Mouse (Mus musculus): ENCODE measurements around the gene Heatr5b. TPM values are rescaled to one million over a fixed set of nuclear protein-coding genes. Genes with fewer than 3 reads are reported as not detected.
A peak's percentile ranks its signal among the peaks of the same experiment; 100 is the strongest.

The Heatr5b gene
- polyA plus RNA-seq, 1 experiment from 2014 or later = 9.6 TPM

- peak overlapping the region; percentile 63 for H3K27ac ChIP-seq (ENCODE audit: low read length)
- H3K4me1 ChIP-seq (ENCODE audit: control insufficient read depth, insufficient read depth, low read length) = peaks cover 7% of the 10 kb centered on the region
- WGBS = 31% methylated on average over 6 of the region's 6 CpGs
- H3K36me3 ChIP-seq (ENCODE audit: control insufficient read depth, insufficient read depth, low read length) = 0 out of 2 replicates have a peak, but pooled peaks cover 3% of the 10 kb centered on the region
- H3K4me3 ChIP-seq (ENCODE audit: low read length) = no peak overlapping the region
- H3K27me3 ChIP-seq (replicated peaks; ENCODE audit: control insufficient read depth, insufficient read depth, low read length) = no peaks in the 10 kb centered on the region
- no peaks in the 10 kb centered on the region for H3K9me3 ChIP-seq (ENCODE audit: control insufficient read depth, low read length)
- no peak overlapping the region for H3K9ac ChIP-seq (ENCODE audit: low read depth, low read length)
- peak; percentile 89 for ATAC-seq
- no peak overlapping the region for H3K4me2 ChIP-seq (ENCODE audit: low read depth, low read length)
Measured at GRCm38 (mm10) chr17:78724461-78725055, 110.6 kb downstream of the Heatr5b start.

- no peak overlapping the region for H3K9ac ChIP-seq (ENCODE audit: low read depth, low read length)
- peaks cover 7% of the 10 kb centered on the region for H3K36me3 ChIP-seq (ENCODE audit: control insufficient read depth, insufficient read depth, low read length)
- 74% methylated on average over 7 of the region's 7 CpGs for WGBS
- H3K9me3 ChIP-seq (ENCODE audit: control insufficient read depth, low read length) = peaks cover 4% of the 10 kb centered on the region; the same call in 1 of the 2 replicates
- H3K27ac ChIP-seq (ENCODE audit: low read length) = no peak overlapping the region
- H3K4me1 ChIP-seq (ENCODE audit: control insufficient read depth, insufficient read depth, low read length) = peaks cover 4% of the 10 kb centered on the region
- no peaks in the 10 kb centered on the region for H3K27me3 ChIP-seq (replicated peaks; ENCODE audit: control insufficient read depth, insufficient read depth, low read length)
- ATAC-seq = no peak
- H3K4me2 ChIP-seq (ENCODE audit: low read depth, low read length) = no peak overlapping the region
- no peak overlapping the region for H3K4me3 ChIP-seq (ENCODE audit: low read length)
Measured at GRCm38 (mm10) chr17:78721690-78722089, 113.5 kb downstream of the Heatr5b start.

DNA sequence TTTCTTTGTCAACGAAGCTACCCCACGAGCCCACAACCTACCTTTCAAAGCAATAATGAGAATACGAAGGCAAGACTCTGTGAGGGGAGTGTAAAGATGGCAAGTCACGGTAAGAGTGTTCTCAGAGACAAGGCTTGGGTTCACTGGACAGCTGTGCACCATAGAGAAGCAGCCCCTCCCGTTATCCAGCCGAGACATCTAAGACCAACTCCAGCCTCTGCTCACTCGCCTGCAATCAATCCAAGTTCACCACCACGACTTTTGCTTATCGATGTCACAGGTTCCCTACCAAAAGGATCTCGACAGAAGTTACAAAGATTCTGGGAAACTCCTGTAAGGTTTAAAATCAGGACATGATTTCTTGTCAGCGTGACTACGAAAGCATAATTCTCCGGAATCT lies 116.1 kb downstream of the Heatr5b start:
- H3K4me2 ChIP-seq (ENCODE audit: low read depth, low read length) = no peak overlapping the region
- no peak overlapping the region for H3K9ac ChIP-seq (ENCODE audit: low read depth, low read length)
- no peaks in the 10 kb centered on the region for H3K4me1 ChIP-seq (ENCODE audit: control insufficient read depth, insufficient read depth, low read length)
- peaks cover 7% of the 10 kb centered on the region for H3K36me3 ChIP-seq (ENCODE audit: control insufficient read depth, insufficient read depth, low read length)
- H3K27ac ChIP-seq (ENCODE audit: low read length) = no peak overlapping the region
- no peak overlapping the region for H3K4me3 ChIP-seq (ENCODE audit: low read length)
- peaks cover 4% of the 10 kb centered on the region; the same call in 1 of the 2 replicates for H3K9me3 ChIP-seq (ENCODE audit: control insufficient read depth, low read length)
- no peaks in the 10 kb centered on the region for H3K27me3 ChIP-seq (replicated peaks; ENCODE audit: control insufficient read depth, insufficient read depth, low read length)
- 94% methylated on average over 13 of the region's 13 CpGs for WGBS
- ATAC-seq = no peak

GRCm38 (mm10) chr17:78710258-78710657 lies 124.9 kb downstream of the Heatr5b start:
- H3K4me3 ChIP-seq (ENCODE audit: low read length) = no peak overlapping the region
- H3K4me2 ChIP-seq (ENCODE audit: low read depth, low read length) = no peak overlapping the region
- H3K4me1 ChIP-seq (ENCODE audit: control insufficient read depth, insufficient read depth, low read length) = no peaks in the 10 kb centered on the region
- H3K9ac ChIP-seq (ENCODE audit: low read depth, low read length) = no peak overlapping the region
- H3K9me3 ChIP-seq (ENCODE audit: control insufficient read depth, low read length) = 0 out of 2 replicates have a peak, but pooled peaks cover 3% of the 10 kb centered on the region
- no peaks in the 10 kb centered on the region for H3K27me3 ChIP-seq (replicated peaks; ENCODE audit: control insufficient read depth, insufficient read depth, low read length)
- peaks cover 3% of the 10 kb centered on the region; the same call in 1 of the 2 replicates for H3K36me3 ChIP-seq (ENCODE audit: control insufficient read depth, insufficient read depth, low read length)
- WGBS = 64% methylated on average over 2 of the region's 2 CpGs
- ATAC-seq = no peak
- no peak overlapping the region for H3K27ac ChIP-seq (ENCODE audit: low read length)

- ATAC-seq = no peak
- Histone ChIP-seq H3K27ac (ENCODE audit: low read length) (no peak overlapping the region), H3K9ac (ENCODE audit: low read depth, low read length) (no peak overlapping the region), H3K4me1 (ENCODE audit: control insufficient read depth, insufficient read depth, low read length) (no peaks in the 10 kb centered on the region), H3K9me3 (ENCODE audit: control insufficient read depth, low read length) (0 out of 2 replicates have a peak, but pooled peaks cover 3% of the 10 kb centered on the region), H3K4me3 (ENCODE audit: low read length) (no peak overlapping the region), H3K27me3 (replicated peaks; ENCODE audit: control insufficient read depth, insufficient read depth, low read length) (no peaks in the 10 kb centered on the region), H3K36me3 (ENCODE audit: control insufficient read depth, insufficient read depth, low read length) (peaks cover 3% of the 10 kb centered on the region; the same call in 1 of the 2 replicates), H3K4me2 (ENCODE audit: low read depth, low read length) (no peak overlapping the region)
- WGBS = 87% methylated on average over 7 of the region's 7 CpGs
Measured at GRCm38 (mm10) chr17:78708422-78708821, 126.7 kb downstream of the Heatr5b start.

GRCm38 (mm10) chr17:78702988-78703387 lies 132.2 kb downstream of the Heatr5b start:
- Histone ChIP-seq H3K4me2 (ENCODE audit: low read depth, low read length) (no peak overlapping the region), H3K27ac (ENCODE audit: low read length) (no peak overlapping the region), H3K4me3 (ENCODE audit: low read length) (no peak overlapping the region), H3K27me3 (replicated peaks; ENCODE audit: control insufficient read depth, insufficient read depth, low read length) (no peaks in the 10 kb centered on the region), H3K9ac (ENCODE audit: low read depth, low read length) (no peak overlapping the region), H3K9me3 (ENCODE audit: control insufficient read depth, low read length) (0 out of 2 replicates have a peak, but pooled peaks cover 3% of the 10 kb centered on the region), H3K36me3 (ENCODE audit: control insufficient read depth, insufficient read depth, low read length) (peaks cover 3% of the 10 kb centered on the region; the same call in 1 of the 2 replicates), H3K4me1 (ENCODE audit: control insufficient read depth, insufficient read depth, low read length) (no peaks in the 10 kb centered on the region)
- no peak for ATAC-seq
- 90% methylated on average over 7 of the region's 7 CpGs for WGBS

Other genes starting within 250 kb of the Heatr5b start
- 4.7 and 5.3 TPM in 2 replicates for gene Strn, start 98.2 kb downstream of the Heatr5b start, polyA plus RNA-seq (2015; fragmentation: Nextera tagmentation; extraction: Ambion mirVana)
- 47.1 and 50.4 TPM in 2 replicates for gene Gpatch11, start 203 bp upstream of the Heatr5b start, polyA plus RNA-seq (2015; fragmentation: Nextera tagmentation; extraction: Ambion mirVana)
- gene Eif2ak2, start 47.2 kb upstream of the Heatr5b start, polyA plus RNA-seq (2015; fragmentation: Nextera tagmentation; extraction: Ambion mirVana) = 11.0 and 14.5 TPM in 2 replicates
- 0.12 and 0.18 TPM in 2 replicates for gene Sult6b1, start 71.6 kb upstream of the Heatr5b start, polyA plus RNA-seq (2015; fragmentation: Nextera tagmentation; extraction: Ambion mirVana)
- 120 and 124 TPM in 2 replicates for gene Cebpzos, start 81.1 kb upstream of the Heatr5b start, polyA plus RNA-seq (2015; fragmentation: Nextera tagmentation; extraction: Ambion mirVana)
- 38.9 and 41.7 TPM in 2 replicates for gene Cebpz, start 101.7 kb upstream of the Heatr5b start, polyA plus RNA-seq (2015; fragmentation: Nextera tagmentation; extraction: Ambion mirVana)
- gene Ndufaf7, start 101.8 kb upstream of the Heatr5b start, polyA plus RNA-seq (2015; fragmentation: Nextera tagmentation; extraction: Ambion mirVana) = 46.7 and 50.1 TPM in 2 replicates
- gene Prkd3, start 185.5 kb upstream of the Heatr5b start, polyA plus RNA-seq (2015; fragmentation: Nextera tagmentation; extraction: Ambion mirVana) = 21.1 and 21.9 TPM in 2 replicates
- gene Qpct, start 216.5 kb upstream of the Heatr5b start, polyA plus RNA-seq (2015; fragmentation: Nextera tagmentation; extraction: Ambion mirVana) = 11.6 and 13.3 TPM in 2 replicates